Mouse (Mus musculus) kidney, postnatal 14 days (tissue): ENCODE measurements around the gene Fbxo34.
"Not testable (repeated sequence)": the region's sequence is repeated elsewhere in the genome, so short reads cannot be mapped to it uniquely, and the experiment has no call there.

Experiments
- DNase-seq: peaks from one replicate; pipeline ENCODE4 v3.0.0; 2022; ENCODE audit warnings: mixed read lengths

Gene Fbxo34

DNA sequence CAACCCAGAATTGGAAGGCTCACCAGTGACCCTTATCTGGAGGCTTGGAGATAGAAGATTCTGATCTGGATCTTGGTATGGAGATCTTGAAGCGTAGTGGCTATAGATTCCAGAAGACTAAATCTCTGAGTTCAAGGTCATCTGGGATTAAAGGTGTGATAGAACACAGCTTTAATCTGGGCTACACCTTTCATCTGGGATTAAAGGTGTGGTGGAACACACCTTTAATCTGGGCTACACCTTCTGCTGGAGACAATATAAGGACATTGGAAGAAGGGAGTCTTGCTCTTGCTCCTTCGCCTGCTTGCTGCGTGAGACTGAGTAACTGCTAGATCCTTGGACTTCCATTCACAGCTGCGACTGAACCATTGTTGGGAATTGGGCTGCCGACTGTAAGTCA lies at the start of gene Fbxo34:
TSS of gene Fbxo34 (plus strand) at position 301 of the 400 bp plus-strand sequence.
- not testable (repeated sequence) for DNase-seq

DNA sequence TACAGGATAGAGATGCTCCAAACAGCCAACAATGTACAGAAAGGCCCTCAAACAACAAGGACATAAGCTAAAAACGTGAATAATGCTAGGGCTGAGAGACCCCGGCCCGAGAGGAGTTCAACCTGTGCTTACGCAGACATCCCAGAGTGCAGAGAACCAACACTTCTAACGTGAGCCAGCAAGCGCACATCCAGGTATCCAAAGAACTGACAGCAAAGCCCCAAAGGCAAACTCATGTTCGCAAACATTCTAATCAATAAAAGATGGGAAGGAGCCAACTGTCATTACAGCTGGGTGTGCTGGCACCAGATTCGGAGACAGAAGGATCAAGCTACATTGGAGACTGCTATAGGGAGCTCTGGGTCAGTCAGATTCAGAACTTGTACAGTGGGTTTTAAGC lies 47.5 kb upstream of the Fbxo34 start:
- no peak for DNase-seq

DNA sequence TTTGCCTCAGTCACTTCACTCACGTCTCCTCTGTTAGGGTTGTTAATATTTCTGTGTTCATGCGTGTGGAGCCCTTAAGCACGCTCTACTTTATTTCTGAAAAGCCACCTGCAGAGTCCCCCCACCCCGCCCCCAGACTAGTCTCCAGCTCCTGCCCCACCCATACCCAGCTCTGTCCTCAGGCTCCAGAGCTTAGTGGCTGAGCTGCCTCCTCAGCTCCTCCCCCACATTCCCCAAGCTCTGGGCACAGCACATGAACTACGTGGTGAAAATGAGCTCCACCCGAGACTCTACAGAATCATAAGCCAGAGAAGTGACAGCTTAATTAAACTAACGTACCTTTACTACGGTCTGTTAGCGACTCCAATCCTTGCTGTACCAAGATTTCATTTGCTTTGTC lies 44.2 kb upstream of the Fbxo34 start:
- no peak for DNase-seq

DNA sequence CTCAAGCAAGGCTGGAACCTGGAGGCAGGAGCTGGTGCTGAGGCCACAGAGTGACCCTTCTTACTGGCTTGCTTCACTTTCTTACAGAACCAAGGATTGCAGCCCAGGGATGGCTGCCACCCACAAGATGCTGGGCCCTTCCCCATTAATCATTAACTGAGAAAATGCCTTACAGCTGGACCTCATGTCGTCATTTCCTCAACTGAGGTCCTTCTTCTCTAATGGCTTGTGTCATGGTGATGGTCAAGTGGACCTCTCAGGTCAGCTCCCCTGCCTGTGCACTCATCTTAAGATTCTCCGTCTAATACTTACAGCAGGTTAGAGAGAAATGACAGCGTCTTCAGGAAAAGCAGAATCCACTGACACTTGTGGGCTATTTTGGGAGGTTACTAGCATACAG lies 32.9 kb upstream of the Fbxo34 start:
- no peak for DNase-seq

DNA sequence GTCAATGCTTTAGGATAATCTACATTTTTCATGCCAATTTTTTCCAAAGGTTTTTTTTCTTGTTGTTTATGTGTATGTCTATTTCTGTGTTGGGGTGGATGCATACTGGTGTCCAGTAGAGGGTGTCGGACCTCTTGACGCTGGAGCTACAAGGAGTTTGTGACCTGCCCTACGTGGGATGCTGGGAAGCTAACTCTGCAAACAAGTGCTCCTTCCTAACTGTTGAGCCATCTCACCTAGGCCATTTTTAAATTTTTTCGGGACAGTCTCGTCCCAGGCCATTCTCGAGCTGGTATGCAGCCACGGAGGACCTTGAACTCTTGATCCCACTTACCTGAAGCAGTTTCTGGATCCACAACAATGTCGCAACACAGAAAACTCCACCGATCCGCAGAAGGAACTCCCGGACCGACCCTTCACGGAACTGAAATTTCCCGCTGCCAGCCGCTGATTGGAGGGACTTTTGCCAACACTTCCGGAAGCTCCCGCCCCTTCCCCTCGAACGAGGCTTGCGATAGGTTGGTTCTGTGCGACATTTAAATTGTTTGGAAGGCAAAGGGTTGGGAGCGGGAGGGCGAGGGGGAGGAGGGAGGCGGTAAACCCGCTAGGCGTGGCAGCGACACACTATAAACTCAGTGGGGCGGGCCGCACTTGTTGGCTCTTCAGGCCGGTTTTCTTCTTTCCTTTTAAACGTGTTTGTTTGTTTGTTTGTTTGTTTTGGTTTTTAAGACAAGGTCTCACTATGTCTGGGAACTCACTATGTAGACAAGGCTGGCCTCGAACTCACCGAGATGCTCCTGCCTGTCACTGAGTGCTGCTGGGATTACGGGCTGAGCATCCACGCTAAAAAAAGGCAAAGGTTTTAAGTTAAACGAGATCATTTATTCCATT lies 32.2 kb upstream of the Fbxo34 start, which contains the start of gene Dlgap5:
TSS of gene Dlgap5 (minus strand) at position 633 of the 891 bp plus-strand sequence.
- DNase-seq, result peak; percentile 94

DNA sequence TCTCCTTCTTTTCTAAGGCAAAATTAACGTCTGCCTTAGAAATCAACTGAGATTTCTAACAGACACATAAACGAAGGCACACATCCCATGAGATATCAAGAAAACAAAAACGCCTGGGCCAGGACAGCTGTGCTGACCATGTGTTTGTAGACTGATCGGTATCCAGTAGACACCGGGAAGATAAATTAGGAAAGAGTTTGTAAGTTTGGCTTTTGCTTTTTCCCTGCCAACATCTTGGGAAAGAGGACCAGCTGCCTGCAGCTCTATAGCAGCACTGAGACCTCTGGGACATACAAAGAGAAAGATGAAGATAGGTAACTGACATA lies 31.6 kb upstream of the Fbxo34 start:
- DNase-seq, result no peak

DNA sequence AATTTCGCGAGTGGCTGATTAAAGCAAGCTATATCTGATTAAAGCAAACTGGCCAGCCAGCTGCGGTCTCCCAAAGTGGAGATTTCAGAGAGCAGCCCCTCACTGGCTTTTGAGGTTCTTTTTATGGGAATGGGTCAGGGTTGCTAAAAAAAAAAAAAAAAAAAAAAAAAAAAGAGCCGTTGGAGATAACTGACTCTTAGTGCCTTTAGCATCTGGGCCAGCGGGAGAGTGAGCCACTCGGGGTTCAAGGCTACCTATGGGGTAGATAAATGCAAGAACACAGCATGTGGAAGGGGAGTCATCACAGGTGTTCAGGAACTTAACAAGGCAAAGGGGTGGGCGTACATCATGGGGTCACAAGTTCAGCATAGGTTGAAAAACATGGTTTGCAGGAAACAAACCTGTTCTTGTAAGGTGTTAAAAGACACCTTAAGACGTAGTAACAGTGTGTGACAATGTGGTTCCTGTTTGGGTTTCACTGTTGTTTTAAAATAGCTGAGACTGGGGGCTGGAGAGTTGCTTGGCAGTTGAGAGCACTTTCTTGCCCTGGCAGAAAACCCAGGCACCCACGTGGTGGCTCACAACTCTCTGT lies 31.1 kb upstream of the Fbxo34 start:
- DNase-seq, result no peak

DNA sequence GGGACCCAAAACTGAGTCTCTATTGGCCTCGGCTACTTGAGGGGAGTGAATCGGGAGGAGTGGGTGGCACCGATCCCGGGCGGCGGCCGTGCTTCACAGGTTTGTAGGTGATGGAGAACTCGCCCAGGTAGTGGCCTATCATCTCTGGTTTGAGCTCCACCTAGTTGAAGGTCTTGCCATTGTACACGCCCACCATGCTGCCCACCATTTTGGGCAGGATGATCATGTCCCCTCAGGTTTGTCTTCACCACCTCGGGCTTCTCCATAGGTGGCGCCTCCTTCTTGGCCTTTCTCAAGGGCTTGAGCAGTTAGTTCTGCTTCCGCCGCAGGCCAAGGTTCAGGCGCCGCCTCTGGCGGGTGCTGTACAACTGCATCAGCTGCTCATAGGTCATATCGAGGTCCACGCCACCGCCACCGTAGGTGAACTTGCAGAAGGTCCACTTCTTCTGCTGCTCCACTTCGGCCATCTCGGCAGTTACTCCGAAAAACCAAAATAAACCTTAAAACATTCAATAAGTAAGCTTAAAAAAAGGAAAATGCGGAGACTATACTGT lies 30.4 kb upstream of the Fbxo34 start:
- no peak for DNase-seq

DNA sequence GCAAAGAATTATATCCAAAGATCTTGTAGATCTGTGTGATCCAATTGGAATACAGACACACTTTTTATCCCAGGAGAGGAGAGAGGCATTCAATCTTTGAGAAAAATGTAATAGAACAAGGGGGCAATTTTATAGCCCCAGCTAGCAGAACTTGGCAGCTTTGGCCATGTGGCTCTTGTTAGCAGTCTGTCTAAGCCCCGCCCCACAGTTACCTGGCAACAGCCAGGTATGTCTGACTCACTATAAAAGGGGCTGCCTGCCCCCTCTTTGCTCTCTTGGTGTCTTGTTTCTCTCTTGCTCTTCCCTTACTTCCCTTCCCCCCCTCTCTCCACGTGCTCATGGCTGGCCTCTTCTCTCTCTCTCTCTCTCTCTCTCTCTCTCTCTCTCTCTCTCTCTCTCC lies 28.6 kb upstream of the Fbxo34 start:
- no peak for DNase-seq

DNA sequence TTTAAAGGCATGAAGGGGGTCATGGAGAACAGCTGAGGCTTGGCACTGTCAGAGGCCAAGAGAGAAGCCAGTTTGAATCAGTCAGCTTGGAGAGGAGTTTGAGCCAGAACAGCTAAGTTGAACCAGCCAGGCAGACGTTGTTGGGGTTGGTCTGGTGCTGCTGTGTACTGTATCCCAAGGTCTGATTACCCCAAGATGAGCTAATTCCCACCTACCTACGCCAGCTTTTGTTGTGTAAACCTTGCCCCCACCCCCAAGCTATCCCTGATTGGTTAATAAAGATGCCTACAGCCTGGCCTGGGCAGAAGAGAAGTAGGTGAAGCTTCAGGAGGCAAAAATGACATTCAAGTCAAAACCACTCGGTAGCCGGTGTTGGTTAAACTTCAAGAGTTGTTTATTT lies 27.8 kb upstream of the Fbxo34 start:
- no peak for DNase-seq

DNA sequence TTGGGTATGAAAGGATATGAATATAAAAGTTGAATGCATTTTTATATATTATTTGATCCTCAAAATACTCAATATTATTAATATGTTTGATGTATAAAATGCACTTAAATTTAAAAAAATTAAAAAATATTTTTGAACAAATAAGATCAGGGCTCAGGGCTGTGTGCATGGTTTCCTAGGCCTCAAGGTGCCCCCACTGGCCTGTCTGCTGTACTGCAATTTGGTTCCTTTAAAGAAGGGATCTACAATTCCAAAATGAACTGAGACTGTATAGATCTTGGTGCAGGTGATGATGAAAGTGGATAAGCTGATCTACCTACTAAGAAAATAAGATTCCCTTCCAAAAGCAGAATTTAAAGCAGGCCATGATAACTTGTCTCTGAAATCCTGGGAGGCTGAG lies 17.2 kb upstream of the Fbxo34 start:
- no peak for DNase-seq

DNA sequence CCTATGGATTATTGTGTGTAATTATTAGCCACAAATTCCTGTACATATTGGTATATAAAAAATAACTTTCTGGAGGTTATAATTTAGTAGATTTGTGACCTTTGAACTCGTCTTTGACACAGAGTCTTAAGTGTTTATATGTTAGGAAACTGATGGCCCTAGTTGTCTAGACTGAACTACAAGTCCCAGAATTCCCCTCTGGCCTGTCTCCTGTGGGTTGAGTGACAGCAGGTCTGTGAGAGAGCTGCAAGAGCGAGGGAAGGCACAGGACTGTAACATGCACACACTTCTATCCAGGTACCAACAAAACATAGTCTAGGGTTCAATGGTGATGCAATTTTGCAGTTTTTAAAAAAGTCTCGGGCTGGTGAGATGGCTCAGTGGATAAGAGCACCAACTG lies 11.3 kb upstream of the Fbxo34 start:
- DNase-seq, result no peak

DNA sequence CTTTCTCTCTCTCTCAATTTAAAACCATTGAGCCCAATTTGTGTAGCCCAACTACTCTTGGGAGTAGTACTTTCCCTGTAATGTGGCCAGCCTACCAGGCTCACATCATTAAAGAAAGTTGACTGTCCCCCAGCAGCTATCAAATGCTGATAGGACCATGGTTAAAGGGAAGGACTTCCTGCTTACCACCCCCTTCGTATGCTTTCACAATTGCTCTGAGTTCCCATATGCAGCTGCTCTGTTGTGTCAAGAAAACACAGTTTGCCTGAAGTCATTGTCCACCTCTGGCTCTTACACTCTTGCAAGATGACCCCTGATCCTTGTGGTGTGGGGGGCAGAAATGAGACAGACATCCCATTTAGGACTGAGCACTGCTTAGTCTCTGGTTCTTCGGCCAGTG lies 5.3 kb upstream of the Fbxo34 start:
- no peak for DNase-seq

DNA sequence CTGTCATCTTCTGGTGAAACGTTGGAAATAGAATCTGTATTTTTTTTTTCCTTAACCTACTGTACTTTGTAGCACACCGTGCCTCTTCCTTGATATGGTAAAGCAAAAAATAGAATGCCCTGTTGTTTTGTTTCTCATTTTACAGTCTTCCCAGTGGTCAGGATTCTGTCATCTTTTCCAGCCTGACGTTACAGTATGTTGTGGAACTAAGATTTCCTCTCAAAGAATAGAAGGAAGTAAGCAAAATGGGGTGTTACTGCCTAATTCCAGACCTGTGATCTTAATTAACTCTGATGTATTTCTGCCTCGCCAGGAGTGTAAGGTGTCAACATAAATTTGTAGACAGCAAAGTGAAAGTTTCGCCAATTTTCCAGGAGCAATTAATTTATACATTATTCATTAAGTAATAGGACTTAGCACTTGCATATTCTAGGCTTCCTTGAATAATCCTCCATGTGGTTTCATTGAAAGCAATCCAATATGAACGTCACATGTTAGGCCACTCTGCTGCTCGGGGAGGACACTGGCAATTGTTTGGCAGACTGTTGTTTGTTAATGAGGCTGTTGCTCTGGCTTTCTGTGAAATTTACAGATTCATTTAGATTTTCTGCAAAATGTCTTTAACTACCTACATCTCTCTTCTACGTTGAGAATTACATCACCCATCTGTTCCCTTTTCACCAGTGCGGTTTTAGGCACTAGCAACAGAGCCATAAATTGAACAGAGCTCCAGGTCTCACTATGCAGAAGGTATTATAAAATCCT lies 4.7 kb upstream of the Fbxo34 start:
- DNase-seq, result no peak

DNA sequence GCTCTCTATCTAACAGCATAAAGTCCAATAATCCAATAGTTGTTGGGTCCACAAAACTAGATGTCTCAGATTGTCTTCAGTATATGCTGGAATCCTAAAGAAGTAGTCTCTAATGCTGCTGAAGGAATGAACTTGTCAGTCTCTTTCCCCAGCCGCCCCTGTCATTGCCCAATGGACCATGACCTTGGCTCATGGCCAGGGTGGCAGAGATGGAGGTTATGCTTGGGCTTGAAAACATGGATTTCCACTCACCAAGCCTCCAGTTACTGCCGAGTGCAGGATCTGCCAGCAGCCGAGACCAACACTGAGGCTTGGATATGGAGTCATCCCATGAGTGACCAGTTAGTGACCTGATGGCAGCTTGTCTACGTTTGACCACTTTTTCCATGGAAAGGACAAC lies 9.3 kb downstream of the Fbxo34 start:
- DNase-seq, result peak; percentile 55

DNA sequence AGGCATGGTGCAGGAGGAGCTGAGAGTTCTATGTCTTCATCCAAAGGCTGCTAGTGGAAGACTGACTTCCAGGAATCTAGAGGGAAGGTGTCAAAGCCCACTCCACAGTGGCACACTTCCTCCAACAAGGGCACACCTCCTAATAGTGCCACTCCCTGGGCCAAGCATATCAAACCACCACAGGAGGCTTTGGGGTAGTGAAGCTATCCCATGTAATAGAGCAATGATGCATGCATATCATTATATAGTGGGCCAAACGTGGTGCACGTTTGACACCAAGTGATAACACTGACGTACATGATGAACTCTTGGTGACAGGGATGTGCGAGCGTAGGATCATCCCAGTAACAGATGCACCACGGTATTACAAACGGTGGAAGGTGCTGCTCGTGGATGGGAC lies 11.8 kb downstream of the Fbxo34 start:
- no peak for DNase-seq

DNA sequence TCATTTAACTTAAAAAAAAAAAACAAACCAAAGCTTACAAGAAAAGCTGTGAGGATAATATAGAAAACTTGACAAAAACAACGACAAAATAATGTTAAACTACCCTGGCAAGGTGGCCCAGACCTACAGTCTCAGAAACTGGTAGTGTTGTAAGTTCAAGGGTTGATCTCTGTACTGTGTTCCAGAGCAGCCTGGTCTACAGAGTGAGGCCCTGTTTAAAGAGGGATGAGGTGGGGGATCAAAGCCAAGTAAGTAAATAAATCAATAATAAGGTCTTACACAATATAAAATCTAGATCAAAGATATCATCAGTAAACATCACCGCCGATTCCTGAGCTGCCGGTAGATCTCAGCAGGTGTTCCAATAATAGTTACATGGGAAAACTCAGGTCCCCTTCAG lies 12.2 kb downstream of the Fbxo34 start:
- no peak for DNase-seq

DNA sequence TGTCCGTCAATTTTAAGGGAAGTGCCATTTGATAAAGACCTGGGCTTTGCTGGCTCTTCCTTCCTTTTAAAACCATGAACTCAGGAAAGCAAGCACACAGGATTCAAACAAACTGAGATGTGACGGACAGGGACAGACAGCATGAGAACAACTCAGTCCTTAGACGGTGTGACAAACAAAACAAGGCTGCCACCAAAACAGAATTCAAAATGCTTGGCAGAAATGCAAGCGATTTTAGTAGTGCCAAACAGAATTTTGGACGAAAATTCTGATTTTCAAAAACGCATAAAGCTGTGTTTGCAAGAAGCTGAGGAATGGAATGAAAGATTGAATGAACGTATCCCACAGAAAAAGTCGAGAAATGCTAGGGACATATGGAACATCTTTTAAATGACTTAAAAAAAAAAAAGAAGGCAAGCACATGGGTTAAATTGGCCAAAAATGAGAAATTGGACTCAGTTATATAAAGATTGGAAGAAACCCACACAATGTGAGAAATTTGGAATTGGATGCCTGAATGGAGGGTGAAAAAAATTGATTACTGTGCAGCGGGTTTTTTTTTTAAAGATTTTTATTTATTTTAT lies 12.7 kb downstream of the Fbxo34 start:
- DNase-seq, result no peak

DNA sequence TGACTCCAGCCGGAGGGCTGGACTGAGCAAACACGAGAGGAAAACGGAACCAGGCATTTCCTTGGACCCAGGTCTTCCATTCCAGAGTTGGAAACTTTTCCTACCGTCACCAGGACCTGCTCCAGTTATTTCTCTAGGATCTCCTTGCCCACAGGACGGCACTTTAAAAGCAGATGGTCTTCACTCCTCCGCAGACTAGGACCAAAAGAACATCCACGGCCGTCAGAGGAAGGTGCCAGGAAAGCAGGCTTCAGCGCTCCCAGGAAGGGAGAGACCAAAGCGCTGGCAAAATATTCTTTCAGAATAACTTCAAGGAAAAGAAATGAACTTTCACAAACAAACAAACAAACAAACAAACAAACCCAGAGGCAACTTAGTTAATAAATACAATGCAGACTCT lies 14.2 kb downstream of the Fbxo34 start:
- no peak for DNase-seq

DNA sequence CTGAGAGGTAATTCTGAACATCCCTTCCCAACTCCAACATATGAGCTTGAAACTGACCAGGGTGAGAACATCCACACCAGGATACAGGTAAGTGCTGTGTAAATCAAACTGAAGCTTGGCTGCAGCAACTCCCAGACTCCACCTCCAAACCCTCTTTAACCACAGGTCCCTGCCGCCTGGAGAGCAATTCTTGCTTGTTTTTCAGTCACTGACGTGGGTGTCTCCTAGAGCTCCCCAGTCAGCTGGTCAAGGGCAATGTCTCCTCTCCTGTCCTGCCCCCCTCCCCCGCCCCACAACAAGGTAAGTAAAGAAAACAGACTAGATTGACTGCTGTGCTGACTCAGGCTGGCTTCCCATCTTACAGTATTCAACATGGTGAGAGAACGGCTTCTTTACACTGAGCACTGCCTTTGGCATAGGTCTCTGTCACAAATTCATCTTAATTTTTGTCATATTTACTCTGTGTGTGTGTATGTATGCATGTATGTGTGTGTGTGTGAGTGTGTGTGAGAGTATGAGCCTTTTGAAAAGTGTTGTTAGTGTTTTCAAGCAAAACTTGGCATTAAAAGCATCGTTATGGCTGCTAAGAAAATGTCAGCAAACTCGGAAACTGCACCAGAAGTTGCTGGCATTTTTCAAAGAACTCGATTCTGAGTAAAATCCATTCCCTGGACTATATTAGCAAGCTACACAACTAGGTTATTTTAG lies 15.4 kb downstream of the Fbxo34 start:
- DNase-seq, result no peak

DNA sequence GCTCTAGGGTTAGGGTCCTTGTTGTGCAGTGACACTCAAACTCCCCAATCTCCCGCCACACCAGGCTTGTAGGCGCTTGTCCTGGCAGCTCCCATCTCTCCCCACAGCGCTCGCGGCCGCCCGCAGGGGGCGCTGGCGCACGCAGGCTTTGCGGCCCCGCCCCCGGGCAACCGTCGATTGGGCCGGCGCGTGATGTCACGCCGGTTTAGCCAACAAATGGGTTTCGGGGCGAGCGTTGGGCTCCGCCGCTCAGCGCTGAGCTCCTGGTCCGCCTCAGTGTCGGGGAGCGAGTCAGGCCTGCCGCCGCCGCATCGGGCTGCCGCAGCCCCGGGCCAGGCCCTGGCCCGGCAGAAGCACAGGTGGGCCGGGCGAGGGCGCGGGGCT lies 22.1 kb downstream of the Fbxo34 start:
- peak; percentile 97 for DNase-seq

DNA sequence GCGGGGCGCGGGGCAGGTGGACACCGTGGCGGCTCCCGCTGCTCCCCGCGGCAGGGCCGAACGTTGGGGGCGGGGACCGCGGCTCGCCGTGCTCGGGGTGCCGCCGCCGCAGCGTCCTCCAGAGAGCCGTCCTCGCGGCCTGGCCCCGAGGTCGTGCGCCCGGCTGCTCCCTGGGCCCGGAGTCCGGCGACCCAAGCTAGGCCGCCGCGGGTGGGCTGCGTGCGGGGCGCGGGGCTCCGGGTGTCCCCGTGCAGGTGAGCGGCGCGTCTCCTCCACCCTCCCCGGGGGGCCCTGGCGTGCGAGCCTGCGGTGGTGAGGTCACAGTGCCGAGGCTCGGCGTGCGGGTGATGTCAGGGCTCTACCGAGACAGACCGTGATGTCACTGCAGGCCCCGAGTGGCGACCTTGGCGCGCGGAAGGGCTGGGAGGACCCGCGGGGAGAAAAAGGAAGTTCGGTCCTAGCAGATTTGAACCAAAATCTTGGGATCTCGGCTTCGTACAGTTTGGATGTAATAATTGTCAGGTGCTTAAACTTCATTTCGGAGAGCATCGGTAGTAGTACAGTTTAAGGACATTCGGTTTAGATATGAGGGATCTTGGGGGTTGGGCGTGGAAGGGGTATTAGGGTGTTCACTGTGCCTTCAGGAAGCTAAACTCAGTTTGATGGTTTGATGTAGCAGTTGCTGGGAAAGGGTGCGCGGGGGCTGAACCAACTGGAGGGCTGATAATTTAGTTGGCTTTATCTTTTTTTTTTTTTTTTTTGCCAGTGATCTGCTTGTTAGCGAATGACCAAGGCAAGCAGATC lies 22.7 kb downstream of the Fbxo34 start:
- DNase-seq, result peak; percentile 64
